Mouse (Mus musculus) liver, embryonic 12.5 days (tissue): ENCODE measurements around the gene Fbxl13. TPM values are rescaled to one million over a fixed set of nuclear protein-coding genes. Genes with fewer than 3 reads are reported as not detected.

Source experiments
- ATAC-seq: fragments of 200-750 bp; cut with Nextera tagmentation; 2 replicates; pipeline ENCODE4 v1.8.0; 2017; ENCODE audit warnings: moderate number of reproducible peaks, mild to moderate bottlenecking, moderate library complexity
- H3K27ac ChIP-seq: fragments of 300-500 bp; sonication (generic); 2 replicates; pipeline ENCODE4 v1.5.1; 2016; ENCODE audit warnings: mild to moderate bottlenecking
- H3K27me3 ChIP-seq: fragments of 300-500 bp; sonication (generic); replicated peaks from 2 replicates; pipeline ENCODE4 v1.6.1; 2016; ENCODE audit warnings: mild to moderate bottlenecking, moderate library complexity
- H3K36me3 ChIP-seq: fragments of 300-500 bp; sonication (generic); 2 replicates; pipeline ENCODE4 v1.6.1; 2016; ENCODE audit warnings: mild to moderate bottlenecking, moderate library complexity
- H3K4me1 ChIP-seq: fragments of 300-500 bp; sonication (generic); 2 replicates; pipeline ENCODE4 v1.6.1; 2016
- H3K4me2 ChIP-seq: fragments of 300-500 bp; sonication (generic); 2 replicates; pipeline ENCODE4 v1.6.1; 2016; ENCODE audit warnings: mild to moderate bottlenecking, moderate library complexity
- H3K4me3 ChIP-seq: fragments of 300-500 bp; sonication (generic); 2 replicates; pipeline ENCODE4 v1.5.1; 2016; ENCODE audit warnings: mild to moderate bottlenecking, moderate library complexity
- H3K9ac ChIP-seq: fragments of 300-500 bp; sonication (generic); 2 replicates; pipeline ENCODE4 v1.6.1; 2016; ENCODE audit warnings: mild to moderate bottlenecking, moderate library complexity
- H3K9me3 ChIP-seq: fragments of 300-500 bp; sonication (generic); replicated peaks from 2 replicates; pipeline ENCODE4 v1.6.1; 2016; ENCODE audit warnings: mild to moderate bottlenecking, moderate library complexity
- WGBS: fragments of 180-500 bp; shearing (Covaris S2); methylation state at CpG from one replicate; pipeline ENCODE4 v1.1.7; 2016; ENCODE audit not compliant: insufficient replicate concordance; 5-methylcytosine and 5-hydroxymethylcytosine counted together
- polyA plus RNA-seq: library from polyadenylated mRNA; unstranded; fragments of >200 nt; fragmentation: Nextera tagmentation; extraction: Ambion mirVana; gene quantifications from 2 replicates; pipeline ENCODE4 v1.2.1, GENCODE M21; 2016

Gene Fbxl13
- polyA plus RNA-seq, 1 experiment from 2014 or later = 0.23 TPM

- Histone ChIP-seq H3K4me2 (no peak overlapping the region), H3K27ac (no peak overlapping the region), H3K9me3 (no peaks in the 10 kb centered on the region), H3K4me3 (no peak overlapping the region), H3K4me1 (peaks cover 3% of the 10 kb centered on the region; the same call in 1 of the 2 replicates), H3K9ac (no peak overlapping the region), H3K36me3 (no peaks in the 10 kb centered on the region), H3K27me3 (0 out of 2 replicates have a peak, but pooled peaks cover 4% of the 10 kb centered on the region)
- ATAC-seq = no peak
- WGBS = 64% methylated on average over 2 of the region's 2 CpGs
These were observed 81.5 kb downstream of the Fbxl13 start for GRCm38 (mm10) chr5:21563936-21564335.

DNA sequence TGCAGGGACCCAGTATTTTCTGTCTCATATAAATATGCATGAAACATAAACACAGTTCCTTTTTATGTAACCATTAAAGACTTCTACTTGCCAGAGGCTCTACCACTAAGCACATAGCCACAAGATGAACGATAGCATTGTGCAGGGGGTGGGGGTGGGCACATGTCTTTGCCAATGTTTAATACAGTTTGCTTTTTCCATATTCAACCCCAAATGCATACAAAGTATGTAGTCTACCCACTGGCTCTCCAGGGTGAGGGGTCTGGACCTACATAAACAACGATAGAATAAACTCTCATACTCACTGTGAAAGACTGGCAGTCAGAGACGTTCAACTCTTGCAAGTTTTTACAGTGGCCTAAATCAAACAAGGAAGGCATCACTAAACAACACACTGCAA is 88.9 kb downstream of the Fbxl13 start:
- Histone ChIP-seq H3K9ac (no peak overlapping the region), H3K4me3 (no peak overlapping the region), H3K4me1 (no peaks in the 10 kb centered on the region), H3K36me3 (no peaks in the 10 kb centered on the region), H3K27ac (no peak overlapping the region), H3K9me3 (no peaks in the 10 kb centered on the region), H3K4me2 (no peak overlapping the region), H3K27me3 (0 out of 2 replicates have a peak, but pooled peaks cover 4% of the 10 kb centered on the region)
- no peak for ATAC-seq
- WGBS = 73% methylated on average over 3 of the region's 3 CpGs

DNA sequence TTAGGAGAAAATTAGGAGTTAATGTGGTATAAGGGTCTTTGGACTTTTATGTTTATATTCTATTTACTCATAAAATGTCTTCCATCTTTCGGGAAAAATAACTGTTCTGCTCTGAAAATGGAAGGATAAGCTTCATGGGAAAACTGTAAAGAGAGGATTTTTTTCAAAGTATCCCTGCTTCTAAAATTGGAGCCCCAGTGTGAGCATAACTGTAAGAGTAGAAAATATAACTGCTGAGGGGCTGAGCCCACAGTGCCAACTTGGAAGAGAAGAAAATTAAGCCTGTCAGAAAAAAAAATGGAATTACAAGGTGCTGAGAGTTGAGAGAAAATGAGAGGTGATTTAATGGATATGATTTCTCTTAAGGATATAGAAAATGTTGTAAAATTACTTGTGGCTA is 90.7 kb downstream of the Fbxl13 start:
- H3K9me3 ChIP-seq = no peaks in the 10 kb centered on the region
- no peaks in the 10 kb centered on the region for H3K36me3 ChIP-seq
- no peak overlapping the region for H3K27ac ChIP-seq
- WGBS = 42% methylated on average over 1 of the region's 1 CpGs
- H3K4me1 ChIP-seq = no peaks in the 10 kb centered on the region
- no peak overlapping the region for H3K4me2 ChIP-seq
- no peak overlapping the region for H3K9ac ChIP-seq
- H3K27me3 ChIP-seq = no peaks in the 10 kb centered on the region
- ATAC-seq = no peak
- no peak overlapping the region for H3K4me3 ChIP-seq

DNA sequence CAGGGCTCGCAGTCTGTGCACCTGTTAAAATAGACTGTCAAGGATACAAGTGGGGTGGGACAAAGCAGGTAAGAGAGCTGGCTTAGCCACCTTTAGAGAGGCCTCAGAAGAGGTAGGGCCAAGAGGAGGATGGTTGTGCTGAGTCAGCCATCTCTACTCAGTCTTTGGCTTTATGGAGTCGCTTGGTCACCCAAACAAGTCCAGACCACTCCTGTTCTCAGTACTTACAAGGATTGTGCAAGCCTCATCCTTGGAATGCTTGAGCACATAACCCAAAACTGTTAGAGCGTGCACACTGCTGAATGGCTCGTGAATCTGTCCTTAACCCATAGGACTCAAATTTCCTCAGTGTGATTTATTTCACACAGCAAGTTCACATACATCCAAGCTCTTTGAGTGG is 91.7 kb downstream of the Fbxl13 start:
- Histone ChIP-seq H3K27ac (no peak overlapping the region), H3K9me3 (no peaks in the 10 kb centered on the region), H3K27me3 (no peaks in the 10 kb centered on the region), H3K4me2 (no peak overlapping the region), H3K4me1 (no peaks in the 10 kb centered on the region), H3K4me3 (no peak overlapping the region), H3K36me3 (no peaks in the 10 kb centered on the region), H3K9ac (no peak overlapping the region)
- 64% methylated on average over 4 of the region's 4 CpGs for WGBS
- no peak for ATAC-seq

DNA sequence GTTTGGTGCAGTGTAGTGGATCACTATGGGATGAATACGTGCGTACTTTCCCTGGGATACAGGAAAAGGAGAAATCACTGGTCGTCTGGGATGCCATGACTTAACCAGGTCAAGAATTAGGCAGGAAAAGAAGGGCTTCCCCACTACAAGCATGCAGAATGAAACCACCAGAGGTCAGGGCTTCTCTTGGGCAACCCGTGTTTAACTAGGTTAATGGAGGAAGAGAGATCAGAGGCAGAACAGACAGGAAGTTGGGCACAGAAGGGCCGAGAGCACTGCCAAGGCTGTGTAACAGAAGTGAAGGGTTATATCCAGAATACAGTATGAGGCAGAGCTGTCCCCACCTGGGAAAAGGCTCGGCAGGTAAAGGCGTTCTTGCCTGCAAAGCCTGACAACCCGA is 98.4 kb downstream of the Fbxl13 start:
- H3K4me1 ChIP-seq = no peaks in the 10 kb centered on the region
- H3K27me3 ChIP-seq = 0 out of 2 replicates have a peak, but pooled peaks cover 3% of the 10 kb centered on the region
- no peak overlapping the region for H3K27ac ChIP-seq
- no peaks in the 10 kb centered on the region for H3K36me3 ChIP-seq
- H3K9me3 ChIP-seq = no peaks in the 10 kb centered on the region
- H3K4me3 ChIP-seq = no peak overlapping the region
- 60% methylated on average over 8 of the region's 8 CpGs for WGBS
- no peak overlapping the region for H3K4me2 ChIP-seq
- H3K9ac ChIP-seq = no peak overlapping the region
- ATAC-seq = no peak

GRCm38 (mm10) chr5:21545786-21546185 is 99.6 kb downstream of the Fbxl13 start:
- Histone ChIP-seq H3K9ac (no peak overlapping the region), H3K27me3 (0 out of 2 replicates have a peak, but pooled peaks cover 3% of the 10 kb centered on the region), H3K4me1 (no peaks in the 10 kb centered on the region), H3K27ac (no peak overlapping the region), H3K4me2 (no peak overlapping the region), H3K9me3 (no peaks in the 10 kb centered on the region), H3K4me3 (no peak overlapping the region), H3K36me3 (no peaks in the 10 kb centered on the region)
- ATAC-seq = no peak
- 76% methylated on average over 4 of the region's 4 CpGs for WGBS

DNA sequence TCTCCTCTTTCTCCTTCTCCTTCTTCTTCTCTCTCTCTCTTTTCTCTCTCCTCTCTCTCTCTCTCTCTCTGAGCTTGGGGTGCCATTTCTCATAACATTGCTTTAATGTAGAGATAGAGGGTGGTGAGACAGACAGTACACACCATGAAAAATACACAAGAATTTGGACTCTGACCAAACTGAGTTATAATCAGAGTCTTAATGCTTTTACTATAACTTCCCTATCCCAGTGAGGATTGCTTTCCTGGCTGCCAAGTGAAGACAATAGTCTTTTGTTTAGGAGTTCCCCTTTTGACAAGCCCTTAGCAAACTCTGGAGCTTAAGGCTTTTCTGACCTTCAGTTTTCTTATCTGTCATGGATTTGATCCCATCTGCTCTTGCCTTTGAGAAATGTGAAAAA is 100.2 kb downstream of the Fbxl13 start:
- no peak for ATAC-seq
- H3K27ac ChIP-seq = no peak overlapping the region
- no peak overlapping the region for H3K4me3 ChIP-seq
- H3K9me3 ChIP-seq = no peaks in the 10 kb centered on the region
- H3K36me3 ChIP-seq = no peaks in the 10 kb centered on the region
- H3K9ac ChIP-seq = no peak overlapping the region
- no peak overlapping the region for H3K4me2 ChIP-seq
- H3K27me3 ChIP-seq = 0 out of 2 replicates have a peak, but pooled peaks cover 3% of the 10 kb centered on the region
- no peaks in the 10 kb centered on the region for H3K4me1 ChIP-seq

DNA sequence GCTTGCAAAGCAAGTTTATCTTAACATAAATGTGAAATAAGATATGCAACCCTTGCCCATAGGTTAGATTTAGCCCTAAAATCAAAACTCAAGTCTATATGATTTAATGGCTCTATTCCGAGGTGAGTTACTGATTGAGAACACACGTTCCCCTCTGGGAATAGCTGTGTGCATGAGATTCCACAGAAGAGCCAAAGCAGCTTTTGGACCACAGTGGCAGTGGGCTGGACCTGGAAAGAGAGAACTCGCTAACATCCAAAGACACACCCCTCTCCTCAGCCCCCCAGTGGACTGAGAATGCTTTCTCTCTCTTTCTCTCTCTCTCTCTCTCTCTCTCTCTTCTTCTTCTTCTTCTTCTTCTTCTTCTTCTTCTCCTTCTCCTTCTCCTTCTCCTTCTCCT is 100.6 kb downstream of the Fbxl13 start:
- Histone ChIP-seq H3K4me3 (no peak overlapping the region), H3K4me1 (no peaks in the 10 kb centered on the region), H3K27ac (no peak overlapping the region), H3K4me2 (no peak overlapping the region), H3K36me3 (no peaks in the 10 kb centered on the region), H3K27me3 (0 out of 2 replicates have a peak, but pooled peaks cover 3% of the 10 kb centered on the region), H3K9me3 (no peaks in the 10 kb centered on the region), H3K9ac (no peak overlapping the region)
- 61% methylated on average over 3 of the region's 3 CpGs for WGBS
- ATAC-seq = no peak

DNA sequence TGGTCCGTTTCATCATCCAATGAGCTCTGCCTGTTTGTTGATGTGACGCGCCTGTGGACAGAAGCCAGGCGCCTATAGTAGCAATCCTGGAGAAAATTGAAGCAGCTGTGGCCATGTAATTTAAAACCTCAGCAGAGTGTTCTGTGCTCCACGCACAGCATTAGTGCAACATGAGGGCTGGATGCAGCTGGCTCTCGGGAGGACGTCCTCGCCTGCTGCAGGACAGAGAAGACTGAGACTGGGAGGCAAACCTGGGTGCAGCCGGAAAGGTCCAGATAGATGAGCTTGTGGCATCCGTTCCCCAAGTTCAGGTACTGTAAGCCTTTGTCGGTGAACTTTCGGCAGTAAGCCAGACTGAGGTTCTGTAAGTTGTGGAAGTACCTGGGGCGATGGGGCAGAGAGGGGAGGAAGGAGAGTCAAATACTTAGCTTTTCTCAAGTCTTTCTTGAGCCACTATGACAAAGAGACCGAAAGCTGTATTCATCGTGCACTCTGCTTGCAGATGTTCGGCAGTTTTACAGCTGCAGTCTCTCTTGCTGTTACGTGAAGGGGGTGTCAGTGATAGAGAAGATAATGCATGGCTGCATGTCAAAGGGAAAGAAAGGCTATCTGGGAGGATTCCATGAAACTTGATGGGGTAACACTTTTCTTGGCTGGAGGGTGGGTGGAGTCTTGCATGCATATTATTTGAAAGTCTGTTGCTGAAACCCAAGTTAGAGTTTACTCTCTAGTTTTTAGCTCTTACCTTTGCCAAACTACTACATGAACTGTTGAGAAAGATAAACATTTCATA is 101.8 kb downstream of the Fbxl13 start, which contains the start of gene Lrrc17:
Lrrc17 (plus strand) TSS at position 151 of the 793 bp plus-strand sequence.
- no peaks in the 10 kb centered on the region for H3K36me3 ChIP-seq
- H3K27ac ChIP-seq = no peak within 1 kb of the TSS
- no peaks in the 10 kb centered on the region for H3K4me1 ChIP-seq
- 63% methylated on average over 17 of the region's 17 CpGs for WGBS
- no peaks in the 10 kb centered on the region for H3K9me3 ChIP-seq
- no peak within 1 kb of the TSS for H3K9ac ChIP-seq
- H3K4me2 ChIP-seq = no peak within 1 kb of the TSS
- H3K27me3 ChIP-seq = 0 out of 2 replicates have a peak, but pooled peaks cover 3% of the 10 kb centered on the region
- ATAC-seq = no peak
- no peak within 1 kb of the TSS for H3K4me3 ChIP-seq

DNA sequence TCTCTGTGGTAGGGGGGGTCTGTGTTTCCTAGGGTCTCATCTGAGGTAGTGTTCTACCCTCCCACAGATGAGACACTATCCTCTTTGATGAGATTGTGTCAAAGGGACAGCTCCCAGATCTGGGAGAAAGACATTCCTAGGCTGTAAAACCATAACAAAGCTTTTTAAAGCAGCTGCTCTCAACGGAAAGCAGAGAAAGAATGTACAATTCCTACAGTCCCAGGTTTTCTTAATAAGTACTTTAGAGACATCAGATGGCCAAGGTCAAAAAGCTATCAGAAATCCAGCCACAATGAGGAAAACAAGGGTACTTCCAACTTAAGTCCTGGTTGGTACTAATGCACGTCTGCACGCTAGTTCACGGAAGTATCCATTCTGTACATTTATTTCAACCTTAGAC is 103.2 kb downstream of the Fbxl13 start:
- H3K4me1 ChIP-seq = no peaks in the 10 kb centered on the region
- H3K36me3 ChIP-seq = no peaks in the 10 kb centered on the region
- no peak overlapping the region for H3K4me3 ChIP-seq
- 77% methylated on average over 4 of the region's 4 CpGs for WGBS
- no peak overlapping the region for H3K27ac ChIP-seq
- no peak overlapping the region for H3K9ac ChIP-seq
- 0 out of 2 replicates have a peak, but pooled peaks cover 3% of the 10 kb centered on the region for H3K27me3 ChIP-seq
- ATAC-seq = no peak
- H3K4me2 ChIP-seq = no peak overlapping the region
- H3K9me3 ChIP-seq = no peaks in the 10 kb centered on the region

GRCm38 (mm10) chr5:21532921-21533320 is 112.5 kb downstream of the Fbxl13 start:
- no peaks in the 10 kb centered on the region for H3K9me3 ChIP-seq
- no peak overlapping the region for H3K9ac ChIP-seq
- no peak overlapping the region for H3K27ac ChIP-seq
- no peaks in the 10 kb centered on the region for H3K4me1 ChIP-seq
- no peak overlapping the region for H3K4me3 ChIP-seq
- no peaks in the 10 kb centered on the region for H3K36me3 ChIP-seq
- no peak overlapping the region for H3K4me2 ChIP-seq
- no peak for ATAC-seq
- no peaks in the 10 kb centered on the region for H3K27me3 ChIP-seq
- WGBS = 70% methylated on average over 5 of the region's 5 CpGs

DNA sequence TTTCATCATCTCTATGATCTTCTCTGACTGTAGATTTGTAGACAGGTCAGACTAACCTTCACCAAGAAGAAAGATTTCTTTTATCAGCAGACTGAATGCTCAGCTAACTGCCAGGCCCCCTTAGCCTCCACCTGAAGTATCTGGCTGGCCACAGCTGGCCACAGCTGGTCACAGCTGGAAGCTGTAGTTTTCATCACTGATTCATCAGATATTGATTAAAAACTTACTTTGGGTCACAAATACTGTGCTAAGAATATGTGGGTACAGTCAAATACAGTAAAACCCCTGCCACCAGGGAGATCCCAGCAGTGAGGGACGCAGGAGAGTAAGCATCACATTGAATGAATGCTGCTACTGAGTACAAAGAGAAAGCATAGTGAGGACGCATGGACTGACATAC is 113.3 kb downstream of the Fbxl13 start:
- no peaks in the 10 kb centered on the region for H3K9me3 ChIP-seq
- no peak overlapping the region for H3K9ac ChIP-seq
- no peak overlapping the region for H3K4me3 ChIP-seq
- H3K27me3 ChIP-seq = no peaks in the 10 kb centered on the region
- no peak overlapping the region for H3K4me2 ChIP-seq
- ATAC-seq = no peak
- H3K27ac ChIP-seq = no peak overlapping the region
- WGBS = 63% methylated on average over 2 of the region's 2 CpGs
- no peaks in the 10 kb centered on the region for H3K36me3 ChIP-seq
- no peaks in the 10 kb centered on the region for H3K4me1 ChIP-seq
